Comparison of ENCODE assay signal across 29 mouse cellular contexts in the genomic region with DNA sequence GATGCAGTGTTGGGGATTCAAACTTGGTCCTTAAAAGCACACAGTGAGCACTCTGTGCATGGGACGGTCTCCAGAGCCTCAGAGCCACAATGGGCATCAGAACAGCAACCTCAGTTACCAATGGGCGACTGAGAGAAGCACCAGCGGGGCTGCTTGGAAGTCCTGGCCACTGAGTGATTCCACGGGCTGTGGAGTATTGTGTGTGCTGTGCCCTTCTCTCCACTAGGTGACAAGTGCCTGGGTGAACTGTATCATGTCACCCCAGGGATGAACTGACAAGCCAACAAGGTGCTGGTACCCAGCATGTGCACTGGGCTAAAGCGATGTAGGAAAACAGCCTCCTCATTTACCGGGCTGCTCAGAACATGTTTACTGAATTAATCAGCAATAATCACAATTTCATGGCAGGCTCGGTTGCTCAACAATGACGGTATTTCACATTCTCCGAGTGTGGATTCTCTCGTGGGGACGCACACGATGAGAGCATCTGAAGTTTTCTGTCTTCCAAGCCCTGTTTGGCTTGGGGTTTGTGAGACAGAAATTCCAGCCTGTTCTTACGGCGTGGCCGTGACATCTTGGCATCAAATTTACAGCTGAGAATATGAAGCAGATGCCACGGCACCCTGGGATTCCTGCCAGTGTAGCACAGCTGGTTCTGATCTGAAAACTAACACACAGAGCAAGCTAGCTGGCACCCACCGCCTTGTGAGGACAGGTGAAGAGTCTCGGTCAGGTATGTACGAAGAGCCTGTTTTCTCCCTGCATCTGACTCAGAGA.
DNase-seq lines count a peak whose midpoint lies in the region; ATAC-seq and TF ChIP-seq lines count a peak whose summit lies in the region.
"Had no signal": no experiment of that assay in that cellular context is flagged by ENCODE, and none has a peak within 500 bp of the region (broad histone marks: within the 10 kb centered on the region; RNA-seq: fewer than 3 reads in every experiment).

No protein-coding gene starts in this region.

- H3K4me2 ChIP-seq in liver, postnatal 0 days (ENCODE audit: low read depth, low read length) = no peak overlapping the region
- H3K4me2 ChIP-seq: intestine, embryonic 15.5 days; limb, embryonic 12.5 days; liver, embryonic 11.5 days had no signal

- no peaks in the 10 kb centered on the region for H3K9me3 ChIP-seq in liver, postnatal 0 days (ENCODE audit: low read length)
- H3K9me3 ChIP-seq: intestine, embryonic 15.5 days; limb, embryonic 12.5 days; midbrain, embryonic 10.5 days had no signal

- no peak for ATAC-seq in liver, postnatal 0 days
- peak; percentile 46; the same call in 1 of the 2 replicates for ATAC-seq in megakaryocyte progenitor cell, adult 5-6 weeks (replicated peaks; ENCODE audit: poor library complexity)
- ATAC-seq in frontal cortex, adult (ENCODE audit: low TSS enrichment) = no peak
- ATAC-seq: activated CD4-positive, CD25-positive, alpha-beta regulatory T cell, adult 4 months; forebrain, embryonic 16.5 days; hindbrain, embryonic 16.5 days; intestine, embryonic 15.5 days had no signal

- 85% methylated on average over 19 of the region's 19 CpGs for WGBS in liver, postnatal 0 days (ENCODE audit: insufficient replicate concordance)

- no peak for TF ChIP-seq EP300 in liver, postnatal 0 days (IDR thresholded peaks at IDR 0.05; ENCODE audit: low read depth)

- intact Hi-C loops in gastrocnemius, adult 2 months (cut with DNase I) = no loop called here

- H3K27me3 ChIP-seq in liver, postnatal 0 days (ENCODE audit: insufficient read depth, low read length) = no peaks in the 10 kb centered on the region
- H3K27me3 ChIP-seq: intestine, embryonic 15.5 days; limb, embryonic 12.5 days had no signal

- H3K9ac ChIP-seq in liver, postnatal 0 days (replicated peaks) = no peak overlapping the region
- H3K9ac ChIP-seq: intestine, embryonic 15.5 days; limb, embryonic 12.5 days had no signal

- H3K27ac ChIP-seq in gastrocnemius, adult 2 months = no peak overlapping the region
- H3K27ac ChIP-seq in liver, postnatal 0 days (ENCODE audit: low read depth) = no peak overlapping the region
- H3K27ac ChIP-seq: intestine, embryonic 15.5 days; limb, embryonic 12.5 days; macrophage; midbrain, embryonic 10.5 days had no signal

- DNase-seq in gastrocnemius, adult 2 months = peak; percentile 34
- no peak for DNase-seq in gastrocnemius, adult 8-10 months (ENCODE audit: low spot score in 2 of 2)
- DNase-seq in liver, postnatal 0 days = no peak
- DNase-seq in liver = no peak
- peak; percentile 70 for DNase-seq in NIH3T3 (ENCODE audit: low read depth)
- no peak for DNase-seq in frontal cortex, adult 2 months (ENCODE audit: extremely low spot score in 1 of 2, low spot score in 1 of 2)
- DNase-seq: adrenal gland, adult 2 months; adrenal gland, postnatal 36 days; cerebellum, adult 18-20 months; cerebellum, postnatal 10 days; heart, postnatal 14 days; kidney, adult 2 months; kidney, postnatal 4 days; retina, postnatal 1 day; right cerebral cortex, postnatal 14 days; spleen, adult 18-20 months; thymus, adult 2 months; thymus, postnatal 36 days had no signal

- peaks cover 4% of the 10 kb centered on the region; the same call in 1 of the 2 replicates for H3K4me1 ChIP-seq in liver, postnatal 0 days (ENCODE audit: insufficient read depth)
- H3K4me1 ChIP-seq: midbrain, embryonic 10.5 days had no signal

- H3K36me3 ChIP-seq in liver, postnatal 0 days (replicated peaks; ENCODE audit: insufficient read depth, low read length) = 0 out of 2 replicates have a peak, but pooled peaks cover 3% of the 10 kb centered on the region
- H3K36me3 ChIP-seq: intestine, embryonic 15.5 days; midbrain, embryonic 10.5 days had no signal

- no peak for TF ChIP-seq CTCF in gastrocnemius, adult 2 months (IDR thresholded peaks at IDR 0.05)
- 0 out of 2 replicates have a peak, but pooled peaks have one; percentile 8 for TF ChIP-seq CTCF in liver, postnatal 0 days (IDR thresholded peaks at IDR 0.05; ENCODE audit: low read depth)

- H3K4me3 ChIP-seq in gastrocnemius, adult 2 months = no peak overlapping the region
- no peak overlapping the region for H3K4me3 ChIP-seq in liver, postnatal 0 days (ENCODE audit: low read depth, low read length)
- H3K4me3 ChIP-seq: erythroblast, embryonic 14.5 days; intestine, embryonic 15.5 days; limb, embryonic 12.5 days; midbrain, embryonic 10.5 days had no signal

Comparison
In these comparisons a context has a peak if more than half of its experiments do, and no peak if none do; other contexts are left out.
1. DNase-seq: peak in gastrocnemius, adult 2 months (single experiment) and NIH3T3 (single experiment); none in gastrocnemius, adult 8-10 months (0 of 2), liver, postnatal 0 days (single experiment), liver (single experiment) and frontal cortex, adult 2 months (0 of 2).